Mouse (Mus musculus) cortical plate, adult 2 months (tissue): ENCODE data around the gene Opa3. TPM values are rescaled to one million over a fixed set of nuclear protein-coding genes. Genes with fewer than 3 reads are reported as not detected.

Experiments
- H3K27ac ChIP-seq: fragments of 200-500 bp; 2 replicates; pipeline ENCODE4 v1.5.1; 2012; ENCODE audit warnings: low read length, control low read depth, inconsistent platforms; ENCODE audit not compliant: insufficient read depth
- H3K4me1 ChIP-seq: fragments of 200-500 bp; 2 replicates; pipeline ENCODE4 v1.6.1; 2011; ENCODE audit warnings: low read length; ENCODE audit not compliant: control insufficient read depth, insufficient read depth
- H3K4me3 ChIP-seq: fragments of 200-500 bp; 2 replicates; pipeline ENCODE4 v1.5.1; 2011; ENCODE audit warnings: mild to moderate bottlenecking, low read length, control low read depth; ENCODE audit not compliant: insufficient read depth
- CTCF ChIP-seq: fragments of 200-500 bp; IDR thresholded peaks from 2 replicates; pipeline ENCODE4 v1.5.1; 2011; ENCODE audit warnings: mild to moderate bottlenecking, control low read depth, low read length; ENCODE audit not compliant: insufficient read depth; ENCODE audit errors: extremely low read depth
- POLR2A ChIP-seq: fragments of 200-500 bp; IDR thresholded peaks from 2 replicates; pipeline ENCODE4 v1.6.1; 2011; ENCODE audit warnings: mild to moderate bottlenecking, low read length, control low read depth; ENCODE audit not compliant: insufficient read depth; ENCODE audit errors: extremely low read depth
- polyA plus RNA-seq: library from polyadenylated mRNA; depleted of rRNA; stranded (reverse); fragments of >200 nt; gene quantifications from 2 replicates; pipeline ENCODE4 v1.2.3, GENCODE M21; 2012

Opa3 gene
- polyA plus RNA-seq, 1 experiment = 41.0 TPM

DNA sequence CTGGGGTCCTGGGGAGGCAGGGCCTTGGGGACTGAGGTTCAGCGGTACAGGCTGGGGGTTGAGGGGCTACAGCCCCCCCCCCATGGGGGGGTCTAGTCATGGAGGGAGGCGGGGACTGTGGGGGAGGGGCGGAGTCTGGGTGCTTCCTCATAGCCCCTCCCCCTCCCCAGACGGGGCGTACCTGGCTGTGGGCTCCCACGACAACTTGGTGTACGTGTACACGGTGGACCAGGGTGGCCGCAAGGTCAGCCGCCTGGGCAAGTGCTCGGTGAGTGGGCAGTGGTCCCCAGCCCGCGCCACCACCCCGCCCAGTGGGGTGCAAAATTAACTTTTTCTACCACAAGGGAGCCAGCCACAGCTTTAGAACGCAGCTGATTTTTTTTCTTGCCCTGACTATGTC, 26.5 kb upstream of the Opa3 start:
- Histone ChIP-seq H3K27ac (no peak overlapping the region), H3K4me3 (no peak overlapping the region), H3K4me1 (no peaks in the 10 kb centered on the region)
- TF ChIP-seq CTCF (no peak), POLR2A (no peak)

DNA sequence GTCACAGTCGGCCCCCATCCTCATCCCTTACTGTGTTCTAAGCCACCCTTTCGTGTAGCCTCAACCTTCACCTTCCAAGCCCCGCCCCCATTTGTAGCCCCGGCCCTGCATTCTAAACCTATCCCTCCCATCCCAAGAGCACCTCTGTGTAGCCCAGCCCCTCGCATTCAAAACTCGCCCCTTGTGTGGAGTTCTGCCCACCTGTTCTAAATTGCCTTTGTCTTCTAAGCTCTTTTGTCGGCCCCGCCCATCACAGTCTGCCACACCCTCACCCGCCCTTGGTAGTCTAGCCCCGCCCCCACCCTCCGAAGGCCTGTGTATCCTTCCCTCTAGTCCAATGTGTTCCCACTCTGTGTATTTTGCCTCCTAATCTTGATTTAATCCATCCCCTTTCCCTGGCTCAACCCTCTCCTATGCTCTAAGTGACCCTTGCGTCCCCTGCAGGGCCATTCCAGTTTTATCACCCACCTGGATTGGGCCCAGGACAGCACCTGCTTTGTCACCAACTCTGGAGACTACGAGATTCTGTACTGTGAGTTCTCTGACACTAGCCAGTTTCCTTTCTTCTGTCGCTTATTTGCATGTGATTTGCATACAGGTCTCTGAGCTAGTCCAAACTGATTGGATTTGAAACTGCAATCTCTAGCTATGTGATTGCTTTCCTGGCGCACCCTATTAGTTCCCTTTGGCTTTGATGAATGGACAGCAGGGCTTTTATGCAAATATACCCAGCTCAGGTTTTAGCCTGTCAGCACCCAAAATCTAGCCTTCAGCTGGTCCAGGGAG, 25.9 kb upstream of the Opa3 start:
- H3K27ac ChIP-seq = no peak overlapping the region
- H3K4me3 ChIP-seq = no peak overlapping the region
- H3K4me1 ChIP-seq = no peaks in the 10 kb centered on the region
- TF ChIP-seq CTCF (no peak), POLR2A (no peak)

DNA sequence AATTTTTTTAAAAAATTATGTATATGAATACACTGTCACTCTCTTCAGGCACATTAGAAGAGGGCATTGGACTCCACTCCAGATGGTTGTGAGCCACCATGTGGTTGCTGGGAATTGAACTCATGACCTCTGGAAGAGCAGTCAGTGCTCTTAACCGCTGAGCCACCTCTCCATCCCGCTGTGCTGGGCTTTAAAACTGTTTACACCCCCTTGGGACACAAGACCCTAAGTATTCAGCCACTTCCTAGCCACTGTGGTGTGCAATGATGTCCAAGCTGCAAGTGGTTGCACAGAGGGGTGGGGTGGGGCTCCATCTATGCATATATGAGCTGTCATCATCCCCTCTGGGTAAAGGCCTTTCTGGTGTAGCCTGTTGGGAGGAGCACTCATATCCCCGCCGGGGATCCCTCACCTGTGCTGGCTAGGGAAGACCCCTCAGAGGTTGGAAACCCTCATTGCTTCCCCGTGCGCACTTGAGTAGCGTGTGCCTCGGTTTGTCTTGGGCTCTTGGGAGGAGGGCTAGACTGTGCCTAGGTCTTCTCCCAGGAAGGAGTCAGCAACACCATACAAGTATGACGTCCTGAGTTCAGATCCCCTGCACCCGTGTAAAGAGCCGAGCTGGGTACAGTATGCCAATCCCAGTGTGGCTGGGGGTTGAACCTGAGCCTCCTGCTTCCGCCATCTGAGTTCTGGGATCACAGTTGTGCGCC, 19.8 kb upstream of the Opa3 start:
- Histone ChIP-seq H3K27ac (no peak overlapping the region), H3K4me3 (no peak overlapping the region), H3K4me1 (0 out of 2 replicates have a peak, but pooled peaks cover 2% of the 10 kb centered on the region)
- TF ChIP-seq POLR2A (no peak), CTCF (no peak)

DNA sequence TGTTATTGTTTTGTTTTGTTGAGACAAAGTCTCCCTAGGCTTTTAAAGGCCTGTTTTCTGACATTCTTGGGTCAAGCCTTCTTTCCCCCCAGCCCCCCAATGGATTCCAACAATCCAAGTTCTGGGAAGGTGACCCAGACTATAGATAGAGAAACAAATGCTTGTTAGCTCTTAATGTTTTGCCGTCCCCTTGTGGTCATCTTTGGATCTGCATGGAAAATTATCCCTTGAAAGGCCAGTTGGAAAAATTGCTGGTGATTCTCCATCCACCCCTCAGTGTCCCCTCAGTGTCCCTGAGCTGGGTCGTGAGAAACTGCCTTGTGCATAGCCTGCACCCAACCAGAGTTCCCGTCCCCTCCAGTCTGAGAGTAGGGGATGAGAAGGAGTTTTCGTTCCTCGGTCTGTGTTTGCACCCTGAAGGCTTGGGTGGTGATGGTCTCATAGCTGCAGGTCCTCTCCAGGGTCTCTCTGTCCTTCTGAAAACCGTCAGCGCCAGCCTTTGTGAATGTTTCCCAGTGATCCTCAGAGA, 19.1 kb upstream of the Opa3 start:
- no peak overlapping the region for H3K4me3 ChIP-seq
- TF ChIP-seq POLR2A (no peak), CTCF (peak; percentile 55; the same call in 1 of the 2 replicates)
- 0 out of 2 replicates have a peak, but pooled peaks cover 2% of the 10 kb centered on the region for H3K4me1 ChIP-seq
- H3K27ac ChIP-seq = no peak overlapping the region

DNA sequence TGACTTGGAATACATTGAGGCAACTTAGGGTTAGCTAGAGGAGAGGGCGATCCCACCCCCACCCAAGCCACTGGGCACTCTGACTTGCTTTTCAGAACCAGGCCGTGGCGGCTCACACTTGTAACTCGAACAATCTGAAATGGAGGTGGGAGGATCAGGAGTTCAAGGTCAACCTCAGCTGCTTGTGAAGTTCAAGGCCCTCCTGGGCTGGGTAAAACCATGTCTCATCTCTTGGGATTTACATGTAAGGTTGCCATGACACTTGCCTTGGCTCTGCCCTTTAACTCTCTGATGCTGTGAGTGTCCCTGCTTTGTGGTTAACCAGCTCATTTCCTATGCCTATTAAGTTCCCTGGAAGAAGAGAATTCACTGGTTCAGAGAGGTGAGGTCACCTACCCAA, 18.6 kb upstream of the Opa3 start:
- Histone ChIP-seq H3K4me1 (0 out of 2 replicates have a peak, but pooled peaks cover 2% of the 10 kb centered on the region), H3K27ac (no peak overlapping the region), H3K4me3 (no peak overlapping the region)
- no peak for TF ChIP-seq CTCF
- no peak for TF ChIP-seq POLR2A

DNA sequence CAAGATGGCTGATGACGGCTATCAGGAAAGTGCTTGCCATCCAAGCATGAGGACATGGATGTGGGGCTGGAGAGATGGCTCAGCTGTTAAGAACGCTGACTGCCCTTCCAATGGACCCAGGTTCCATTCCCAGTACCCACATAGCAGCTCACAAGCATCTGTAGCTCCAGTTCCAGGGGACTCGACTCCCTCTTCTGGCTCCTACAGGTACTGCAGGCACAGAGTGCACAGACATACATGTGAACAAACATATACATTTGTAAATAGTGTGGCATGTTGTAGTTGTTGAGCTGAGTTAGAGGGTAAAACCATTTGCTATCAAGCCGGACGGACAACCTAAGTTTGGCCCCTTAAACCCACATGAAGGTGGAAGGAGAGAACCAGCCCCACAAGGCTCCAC, 18.1 kb upstream of the Opa3 start:
- Histone ChIP-seq H3K4me3 (no peak overlapping the region), H3K4me1 (0 out of 2 replicates have a peak, but pooled peaks cover 2% of the 10 kb centered on the region), H3K27ac (no peak overlapping the region)
- TF ChIP-seq CTCF (peak; percentile 13; the same call in 1 of the 2 replicates), POLR2A (no peak)

DNA sequence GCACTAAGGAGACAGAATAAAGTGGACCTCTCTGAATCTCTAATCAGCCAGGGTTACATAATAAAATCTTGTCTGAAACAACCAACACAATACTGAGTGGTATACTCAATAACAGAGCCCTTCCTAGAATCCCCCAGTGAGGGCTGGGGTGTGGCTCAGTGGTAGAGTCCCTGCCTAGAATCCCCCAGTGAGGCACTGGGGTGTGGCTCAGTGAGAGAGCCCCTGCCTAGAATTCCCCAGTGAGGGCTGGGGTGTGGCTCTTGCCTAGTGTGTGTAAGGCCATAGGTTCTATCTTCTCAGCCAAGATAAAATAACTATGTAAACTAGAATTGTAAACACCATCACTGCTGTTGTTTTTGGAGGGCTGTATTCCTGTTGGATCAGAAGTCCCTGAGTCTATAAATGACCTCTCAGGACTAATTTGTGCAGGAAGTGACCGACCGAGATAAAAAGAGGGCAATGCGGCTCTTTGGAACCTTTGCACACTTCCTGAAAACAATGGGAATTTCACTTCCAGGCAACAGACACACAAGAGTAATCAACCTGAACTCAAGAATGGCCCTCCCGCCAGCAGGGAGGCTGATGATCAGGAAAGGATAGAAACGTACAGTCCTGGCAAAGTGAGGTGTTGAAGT, 17.0 kb upstream of the Opa3 start:
- TF ChIP-seq POLR2A = no peak
- no peak for TF ChIP-seq CTCF
- H3K4me3 ChIP-seq = no peak overlapping the region

DNA sequence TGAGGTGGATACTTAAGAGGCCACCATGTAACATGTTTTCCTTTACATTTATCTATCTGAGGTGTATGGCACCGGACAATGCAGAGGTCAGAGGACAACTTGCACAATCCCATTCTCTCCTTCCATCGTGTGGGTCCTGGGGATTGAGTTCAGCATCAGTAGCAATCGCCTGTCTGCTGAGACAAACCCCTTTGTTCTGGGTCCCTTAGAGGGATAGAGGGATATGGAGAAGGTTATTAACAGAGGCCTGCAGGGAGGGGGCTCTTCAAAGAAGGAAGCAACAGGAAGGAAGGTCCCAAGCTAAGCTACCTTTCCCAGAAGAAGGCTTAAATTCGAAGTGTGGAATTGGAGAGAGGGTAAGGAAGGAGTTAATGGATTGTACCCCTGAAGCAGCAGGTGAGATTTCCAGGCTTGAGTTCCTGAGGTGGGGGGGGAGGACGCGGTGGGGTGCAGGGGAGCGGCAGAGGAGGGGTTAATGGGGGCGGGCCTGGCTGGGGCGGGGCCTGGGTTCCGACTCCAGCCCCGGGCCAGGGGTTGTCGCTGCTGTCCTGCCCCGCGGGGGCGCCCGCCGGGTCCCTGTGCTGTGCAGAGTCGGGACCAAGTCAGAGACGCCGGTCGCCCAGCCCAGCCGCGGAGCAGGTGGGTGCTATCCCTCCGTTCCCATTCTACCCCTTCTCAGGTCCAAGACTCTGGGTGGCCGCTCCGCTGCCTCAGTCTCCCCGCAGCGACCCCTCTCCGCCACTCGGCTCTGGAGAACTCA, 16.0 kb upstream of the Opa3 start, which contains the start of gene Gpr4:
Gpr4 (plus strand) TSS at position 543 of the 760 bp plus-strand sequence.
- no peak for TF ChIP-seq CTCF
- Histone ChIP-seq H3K4me3 (peak within 1 kb of the TSS; percentile 36), H3K4me1 (0 out of 2 replicates have a peak, but pooled peaks cover 2% of the 10 kb centered on the region), H3K27ac (peak within 1 kb of the TSS; percentile 27; the same call in 1 of the 2 replicates)

More for the DNA sequence above, 17.0 kb upstream of the Opa3 start:
- Histone ChIP-seq H3K27ac (no peak overlapping the region), H3K4me1 (0 out of 2 replicates have a peak, but pooled peaks cover 2% of the 10 kb centered on the region)
